Mouse (Mus musculus): ENCODE results near the gene Mpp6.

DNA sequence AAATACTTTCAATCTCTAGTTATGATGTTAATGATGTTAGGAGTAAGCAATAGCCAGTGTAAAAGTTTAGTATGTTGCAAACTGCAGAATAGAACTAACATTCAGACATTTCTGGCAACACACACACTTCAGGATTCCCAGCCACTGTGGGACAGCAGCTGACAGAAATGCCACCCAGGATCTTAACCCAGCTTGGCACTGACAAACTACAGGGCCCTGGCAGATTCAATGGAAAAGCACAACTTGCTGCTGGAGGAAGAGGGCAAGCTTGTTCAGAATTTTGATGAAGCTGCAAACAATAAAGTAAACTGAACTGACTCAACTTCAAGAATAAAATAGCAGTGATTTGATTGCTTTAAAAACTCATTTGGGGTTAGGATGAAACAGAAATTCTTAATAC lies 59.7 kb downstream of the Mpp6 start:
- TF ChIP-seq POLR2A (IDR thresholded peaks at IDR 0.05; ENCODE audit: insufficient read depth, low read length) (no peak), CTCF (IDR thresholded peaks at IDR 0.05; ENCODE audit: low read depth, low read length) (no peak)
